Mouse (Mus musculus): ENCODE data around the gene Smad5. TPM values are rescaled to one million over a fixed set of nuclear protein-coding genes. Genes with fewer than 3 reads are reported as not detected.

Smad5 gene
- polyA plus RNA-seq, 1 experiment = 57.2 TPM

GRCm38 (mm10) chr13:56758492-56758891 lies 55.7 kb downstream of the Smad5 start:
- peak; percentile 85 for DNase-seq (ENCODE audit: low read depth)
- TF ChIP-seq CTCF (IDR thresholded peaks at IDR 0.05; ENCODE audit: borderline replicate concordance, extremely low read depth, insufficient read depth, insufficient read length) = peak; percentile 85
- no peak for TF ChIP-seq POLR2A (IDR thresholded peaks at IDR 0.05; ENCODE audit: borderline replicate concordance, extremely low read depth, insufficient read depth, insufficient read length, poor library complexity, severe bottlenecking)

- peak; percentile 84 for DNase-seq (ENCODE audit: low read depth)
- TF ChIP-seq POLR2A (IDR thresholded peaks at IDR 0.05; ENCODE audit: borderline replicate concordance, extremely low read depth, insufficient read depth, insufficient read length, poor library complexity, severe bottlenecking) (no peak), CTCF (IDR thresholded peaks at IDR 0.05; ENCODE audit: borderline replicate concordance, extremely low read depth, insufficient read depth, insufficient read length) (no peak)
These were observed 59.8 kb downstream of the Smad5 start for GRCm38 (mm10) chr13:56762446-56763229.

- DNase-seq (ENCODE audit: low read depth) = no peak
- TF ChIP-seq CTCF (IDR thresholded peaks at IDR 0.05; ENCODE audit: borderline replicate concordance, extremely low read depth, insufficient read depth, insufficient read length) (no peak), POLR2A (IDR thresholded peaks at IDR 0.05; ENCODE audit: borderline replicate concordance, extremely low read depth, insufficient read depth, insufficient read length, poor library complexity, severe bottlenecking) (no peak)
These were observed 62.6 kb downstream of the Smad5 start for GRCm38 (mm10) chr13:56765284-56766032.

- TF ChIP-seq CTCF (IDR thresholded peaks at IDR 0.05; ENCODE audit: borderline replicate concordance, extremely low read depth, insufficient read depth, insufficient read length) (no peak), POLR2A (IDR thresholded peaks at IDR 0.05; ENCODE audit: borderline replicate concordance, extremely low read depth, insufficient read depth, insufficient read length, poor library complexity, severe bottlenecking) (no peak)
- DNase-seq (ENCODE audit: low read depth) = no peak
These were observed 63.4 kb downstream of the Smad5 start for GRCm38 (mm10) chr13:56766211-56766610.

GRCm38 (mm10) chr13:56769431-56769830 lies 66.6 kb downstream of the Smad5 start:
- TF ChIP-seq CTCF (IDR thresholded peaks at IDR 0.05; ENCODE audit: borderline replicate concordance, extremely low read depth, insufficient read depth, insufficient read length) = no peak
- no peak for TF ChIP-seq POLR2A (IDR thresholded peaks at IDR 0.05; ENCODE audit: borderline replicate concordance, extremely low read depth, insufficient read depth, insufficient read length, poor library complexity, severe bottlenecking)
- DNase-seq (ENCODE audit: low read depth) = peak; percentile 79

- TF ChIP-seq POLR2A (IDR thresholded peaks at IDR 0.05; ENCODE audit: borderline replicate concordance, extremely low read depth, insufficient read depth, insufficient read length, poor library complexity, severe bottlenecking) (no peak), CTCF (IDR thresholded peaks at IDR 0.05; ENCODE audit: borderline replicate concordance, extremely low read depth, insufficient read depth, insufficient read length) (no peak)
- DNase-seq (ENCODE audit: low read depth) = peak; percentile 95
These were observed 67.3 kb downstream of the Smad5 start for GRCm38 (mm10) chr13:56770136-56770578.

- no peak for DNase-seq (ENCODE audit: low read depth)
- TF ChIP-seq CTCF (IDR thresholded peaks at IDR 0.05; ENCODE audit: borderline replicate concordance, extremely low read depth, insufficient read depth, insufficient read length) = peak; percentile 42; the same call in 1 of the 2 replicates
- TF ChIP-seq POLR2A (IDR thresholded peaks at IDR 0.05; ENCODE audit: borderline replicate concordance, extremely low read depth, insufficient read depth, insufficient read length, poor library complexity, severe bottlenecking) = no peak
These were observed 68.0 kb downstream of the Smad5 start for GRCm38 (mm10) chr13:56770786-56771185.

- TF ChIP-seq CTCF (IDR thresholded peaks at IDR 0.05; ENCODE audit: borderline replicate concordance, extremely low read depth, insufficient read depth, insufficient read length) (peak; percentile 34; the same call in 1 of the 2 replicates), POLR2A (IDR thresholded peaks at IDR 0.05; ENCODE audit: borderline replicate concordance, extremely low read depth, insufficient read depth, insufficient read length, poor library complexity, severe bottlenecking) (no peak)
- no peak for DNase-seq (ENCODE audit: low read depth)
These were observed 69.8 kb downstream of the Smad5 start for GRCm38 (mm10) chr13:56772592-56772991.

- DNase-seq (ENCODE audit: low read depth) = no peak
- TF ChIP-seq CTCF (IDR thresholded peaks at IDR 0.05; ENCODE audit: borderline replicate concordance, extremely low read depth, insufficient read depth, insufficient read length) = no peak
- no peak for TF ChIP-seq POLR2A (IDR thresholded peaks at IDR 0.05; ENCODE audit: borderline replicate concordance, extremely low read depth, insufficient read depth, insufficient read length, poor library complexity, severe bottlenecking)
These were observed 70.6 kb downstream of the Smad5 start for GRCm38 (mm10) chr13:56773262-56773870.

GRCm38 (mm10) chr13:56774304-56774703 lies 71.5 kb downstream of the Smad5 start:
- TF ChIP-seq POLR2A (IDR thresholded peaks at IDR 0.05; ENCODE audit: borderline replicate concordance, extremely low read depth, insufficient read depth, insufficient read length, poor library complexity, severe bottlenecking) (no peak), CTCF (IDR thresholded peaks at IDR 0.05; ENCODE audit: borderline replicate concordance, extremely low read depth, insufficient read depth, insufficient read length) (no peak)
- DNase-seq (ENCODE audit: low read depth) = peak; percentile 95
